Mouse (Mus musculus) neural tube, embryonic 13.5 days (tissue): Measurements from ENCODE around the gene 4921539E11Rik. TPM values are rescaled to one million over a fixed set of nuclear protein-coding genes. Genes with fewer than 3 reads are reported as not detected.

ENCODE experiments used
- ATAC-seq: fragments of 200-750 bp; cut with Nextera tagmentation; 2 replicates; pipeline ENCODE4 v1.8.0; 2017; ENCODE audit warnings: low read depth, mild to moderate bottlenecking, moderate TSS enrichment, moderate library complexity
- H3K27ac ChIP-seq: fragments of 300-500 bp; sonication (generic); replicated peaks from 2 replicates; pipeline ENCODE4 v1.5.1; 2015; ENCODE audit warnings: moderate library complexity, mild to moderate bottlenecking, inconsistent platforms
- H3K27me3 ChIP-seq: fragments of 300-500 bp; sonication (generic); 2 replicates; pipeline ENCODE4 v1.6.1; 2015; ENCODE audit warnings: mild to moderate bottlenecking, inconsistent platforms
- H3K36me3 ChIP-seq: fragments of 300-500 bp; sonication (generic); 2 replicates; pipeline ENCODE4 v1.6.1; 2015; ENCODE audit warnings: mild to moderate bottlenecking, inconsistent platforms
- H3K4me1 ChIP-seq: fragments of 300-500 bp; sonication (generic); replicated peaks from 2 replicates; pipeline ENCODE4 v1.6.1; 2015; ENCODE audit warnings: inconsistent platforms
- H3K4me2 ChIP-seq: fragments of 300-500 bp; sonication (generic); 2 replicates; pipeline ENCODE4 v1.6.1; 2015; ENCODE audit warnings: inconsistent platforms, mild to moderate bottlenecking, moderate library complexity
- H3K4me3 ChIP-seq: fragments of 300-500 bp; sonication (generic); 2 replicates; pipeline ENCODE4 v1.5.1; 2015; ENCODE audit warnings: mild to moderate bottlenecking, inconsistent platforms
- H3K9ac ChIP-seq: fragments of 300-500 bp; sonication (generic); 2 replicates; pipeline ENCODE4 v1.6.1; 2015; ENCODE audit warnings: moderate library complexity, mild to moderate bottlenecking, inconsistent platforms
- H3K9me3 ChIP-seq: fragments of 300-500 bp; sonication (generic); 2 replicates; pipeline ENCODE4 v1.6.1; 2016; ENCODE audit warnings: inconsistent platforms
- WGBS: fragments of 180-500 bp; shearing (Covaris S2); methylation state at CpG from one replicate; pipeline ENCODE4 v1.1.7; 2015; 5-methylcytosine and 5-hydroxymethylcytosine counted together
- polyA plus RNA-seq: library from polyadenylated mRNA; unstranded; fragments of >200 nt; fragmentation: Nextera tagmentation; extraction: Ambion mirVana; gene quantifications from 2 replicates; pipeline ENCODE4 v1.2.1, GENCODE M21; 2015

Gene 4921539E11Rik
- polyA plus RNA-seq, 1 experiment from 2014 or later, result not detected

DNA sequence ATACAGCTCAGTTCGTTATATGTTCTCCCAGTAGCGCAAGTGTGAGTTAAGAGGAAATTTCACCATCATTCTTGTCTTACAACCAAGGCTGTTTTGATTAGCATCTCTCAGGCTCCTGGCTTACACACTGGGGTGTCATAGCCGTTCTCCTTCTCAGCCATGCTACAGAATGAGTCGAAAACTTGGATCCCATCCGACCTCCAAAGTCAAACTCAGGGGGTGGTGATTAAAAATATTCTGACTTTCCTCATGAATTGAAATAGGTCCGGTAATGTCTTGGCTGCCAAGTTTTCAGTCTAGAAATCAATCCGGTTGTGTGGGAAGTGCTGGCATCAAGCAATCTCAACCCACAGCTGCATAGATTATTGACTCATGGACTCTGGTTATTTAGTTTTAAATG, 2.3 kb downstream of the 4921539E11Rik start:
- H3K4me2 ChIP-seq, result no peak overlapping the region
- no peaks in the 10 kb centered on the region for H3K36me3 ChIP-seq
- H3K4me1 ChIP-seq, result no peaks in the 10 kb centered on the region
- no peak overlapping the region for H3K4me3 ChIP-seq
- no peaks in the 10 kb centered on the region for H3K27me3 ChIP-seq
- no peaks in the 10 kb centered on the region for H3K9me3 ChIP-seq
- 87% methylated on average over 7 of the region's 7 CpGs for WGBS
- ATAC-seq, result no peak
- no peak overlapping the region for H3K9ac ChIP-seq
- no peak overlapping the region for H3K27ac ChIP-seq

DNA sequence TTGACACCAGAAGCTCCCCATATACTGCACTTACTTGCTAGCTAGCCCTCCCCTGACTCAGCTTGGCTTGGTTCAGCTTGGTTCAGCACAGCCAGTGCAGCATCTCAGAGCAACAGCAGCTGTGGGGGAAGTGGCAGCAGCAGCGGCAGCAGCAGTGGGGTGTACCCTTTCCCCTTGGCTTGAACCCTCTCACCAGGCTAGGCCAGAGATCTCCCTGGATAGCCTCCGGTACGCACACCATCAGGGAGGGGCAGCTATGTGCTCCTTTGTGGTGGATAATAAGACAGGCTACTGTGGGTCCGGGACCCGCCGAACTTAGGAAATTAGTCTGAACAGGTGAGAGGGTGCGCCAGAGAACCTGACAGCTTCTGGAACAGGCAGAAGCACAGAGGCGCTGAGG, 17.6 kb downstream of the 4921539E11Rik start:
- Histone ChIP-seq H3K4me1 (no peaks in the 10 kb centered on the region), H3K4me2 (no peak overlapping the region), H3K27me3 (no peaks in the 10 kb centered on the region), H3K27ac (no peak overlapping the region), H3K4me3 (no peak overlapping the region), H3K9ac (no peak overlapping the region), H3K36me3 (no peaks in the 10 kb centered on the region), H3K9me3 (no peaks in the 10 kb centered on the region)
- 67% methylated on average over 7 of the region's 8 CpGs for WGBS
- ATAC-seq, result no peak

- Histone ChIP-seq H3K4me1 (no peaks in the 10 kb centered on the region), H3K9me3 (no peaks in the 10 kb centered on the region), H3K27me3 (no peaks in the 10 kb centered on the region), H3K9ac (no peak overlapping the region), H3K27ac (no peak overlapping the region), H3K4me3 (no peak overlapping the region), H3K4me2 (no peak overlapping the region), H3K36me3 (no peaks in the 10 kb centered on the region)
- WGBS, result 87% methylated on average over 4 of the region's 4 CpGs
- no peak for ATAC-seq
Observed at GRCm38 (mm10) chr4:103269336-103269735, 21.3 kb downstream of the 4921539E11Rik start.

- H3K4me3 ChIP-seq, result no peak overlapping the region
- peaks cover 12% of the 10 kb centered on the region for H3K4me1 ChIP-seq
- no peak overlapping the region for H3K4me2 ChIP-seq
- no peak overlapping the region for H3K27ac ChIP-seq
- no peak overlapping the region for H3K9ac ChIP-seq
- 33% methylated on average over 2 of the region's 2 CpGs for WGBS
- no peaks in the 10 kb centered on the region for H3K36me3 ChIP-seq
- H3K27me3 ChIP-seq, result no peaks in the 10 kb centered on the region
- ATAC-seq, result no peak
- no peaks in the 10 kb centered on the region for H3K9me3 ChIP-seq
Observed at GRCm38 (mm10) chr4:103265166-103265565, 25.5 kb downstream of the 4921539E11Rik start.

- WGBS, result 19% methylated on average over 8 of the region's 8 CpGs
- H3K9ac ChIP-seq, result no peak overlapping the region
- no peaks in the 10 kb centered on the region for H3K36me3 ChIP-seq
- no peaks in the 10 kb centered on the region for H3K9me3 ChIP-seq
- no peak overlapping the region for H3K27ac ChIP-seq
- ATAC-seq, result no peak
- H3K4me3 ChIP-seq, result no peak overlapping the region
- H3K4me2 ChIP-seq, result no peak overlapping the region
- H3K27me3 ChIP-seq, result no peaks in the 10 kb centered on the region
- H3K4me1 ChIP-seq, result peaks cover 12% of the 10 kb centered on the region
Observed at GRCm38 (mm10) chr4:103263812-103264396, 26.8 kb downstream of the 4921539E11Rik start.

GRCm38 (mm10) chr4:103263378-103263777, 27.3 kb downstream of the 4921539E11Rik start:
- Histone ChIP-seq H3K4me3 (no peak overlapping the region), H3K9me3 (no peaks in the 10 kb centered on the region), H3K27me3 (no peaks in the 10 kb centered on the region), H3K27ac (no peak overlapping the region), H3K4me2 (no peak overlapping the region), H3K4me1 (peaks cover 12% of the 10 kb centered on the region), H3K36me3 (no peaks in the 10 kb centered on the region), H3K9ac (no peak overlapping the region)
- ATAC-seq, result no peak
- 37% methylated on average over 5 of the region's 5 CpGs for WGBS

DNA sequence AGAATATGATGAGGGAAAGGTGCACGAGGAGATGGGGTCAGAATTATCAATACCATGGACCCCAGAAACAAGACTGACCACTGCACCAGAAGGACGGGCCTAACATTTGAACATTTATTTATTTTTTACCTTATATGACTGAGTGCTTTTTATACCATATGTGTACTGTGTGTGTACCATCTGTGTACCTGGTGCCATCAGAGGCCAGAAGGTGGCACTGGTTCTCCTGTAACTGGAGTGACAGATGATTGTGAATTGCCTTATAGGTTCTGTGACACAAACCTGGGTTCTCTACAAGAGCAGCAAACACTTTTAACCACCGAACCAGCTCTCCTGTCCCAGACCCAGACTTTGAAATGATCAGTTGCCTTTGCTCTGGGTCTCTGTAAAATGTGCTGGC, 31.8 kb downstream of the 4921539E11Rik start:
- H3K36me3 ChIP-seq, result no peaks in the 10 kb centered on the region
- ATAC-seq, result no peak
- no peaks in the 10 kb centered on the region for H3K9me3 ChIP-seq
- H3K27ac ChIP-seq, result no peak overlapping the region
- no peak overlapping the region for H3K9ac ChIP-seq
- 90% methylated on average over 3 of the region's 3 CpGs for WGBS
- no peak overlapping the region for H3K4me3 ChIP-seq
- no peak overlapping the region for H3K4me2 ChIP-seq
- no peaks in the 10 kb centered on the region for H3K27me3 ChIP-seq
- H3K4me1 ChIP-seq, result peaks cover 7% of the 10 kb centered on the region

DNA sequence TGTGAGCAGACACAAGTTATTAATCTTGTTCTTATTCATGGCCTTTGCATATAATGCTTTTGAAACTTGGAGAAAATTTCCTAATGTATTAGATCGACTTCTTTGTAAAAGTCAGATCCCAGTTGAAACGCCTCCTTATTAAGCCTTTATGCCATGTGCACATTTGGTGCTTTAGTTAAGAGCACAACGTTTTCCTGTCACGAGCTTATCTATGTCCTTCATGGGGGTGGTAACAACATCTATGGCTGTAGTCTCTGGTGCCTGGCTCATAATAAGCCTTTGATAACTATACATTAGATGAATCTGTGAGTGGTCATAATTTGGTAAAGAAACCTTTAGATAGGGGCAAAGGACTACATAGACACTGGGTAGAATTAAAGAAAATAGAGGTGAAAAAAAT, 36.8 kb downstream of the 4921539E11Rik start:
- Histone ChIP-seq H3K9me3 (no peaks in the 10 kb centered on the region), H3K27ac (no peak overlapping the region), H3K4me1 (no peaks in the 10 kb centered on the region), H3K9ac (no peak overlapping the region), H3K36me3 (no peaks in the 10 kb centered on the region), H3K4me2 (no peak overlapping the region), H3K4me3 (no peak overlapping the region), H3K27me3 (no peaks in the 10 kb centered on the region)
- ATAC-seq, result no peak
- 84% methylated on average over 4 of the region's 4 CpGs for WGBS

- no peak for ATAC-seq
Observed at GRCm38 (mm10) chr4:103249436-103250085, 41.1 kb downstream of the 4921539E11Rik start.

GRCm38 (mm10) chr4:103247813-103248212, 42.9 kb downstream of the 4921539E11Rik start:
- 93% methylated on average over 2 of the region's 2 CpGs for WGBS
- no peak overlapping the region for H3K27ac ChIP-seq
- H3K4me3 ChIP-seq, result no peak overlapping the region
- H3K9ac ChIP-seq, result no peak overlapping the region
- no peaks in the 10 kb centered on the region for H3K36me3 ChIP-seq
- ATAC-seq, result no peak
- H3K4me1 ChIP-seq, result no peaks in the 10 kb centered on the region
- H3K4me2 ChIP-seq, result no peak overlapping the region
- H3K9me3 ChIP-seq, result no peaks in the 10 kb centered on the region
- H3K27me3 ChIP-seq, result no peaks in the 10 kb centered on the region

More at GRCm38 (mm10) chr4:103249436-103250085, 41.1 kb downstream of the 4921539E11Rik start:
- Histone ChIP-seq H3K4me1 (no peaks in the 10 kb centered on the region), H3K4me3 (no peak overlapping the region), H3K27ac (no peak overlapping the region), H3K27me3 (no peaks in the 10 kb centered on the region), H3K9me3 (no peaks in the 10 kb centered on the region), H3K4me2 (no peak overlapping the region), H3K9ac (no peak overlapping the region), H3K36me3 (no peaks in the 10 kb centered on the region)
- 74% methylated on average over 6 of the region's 6 CpGs for WGBS

GRCm38 (mm10) chr4:103247249-103247648, 43.4 kb downstream of the 4921539E11Rik start:
- H3K9ac ChIP-seq, result no peak overlapping the region
- no peak for ATAC-seq
- H3K4me1 ChIP-seq, result no peaks in the 10 kb centered on the region
- H3K27me3 ChIP-seq, result no peaks in the 10 kb centered on the region
- no peaks in the 10 kb centered on the region for H3K9me3 ChIP-seq
- no peaks in the 10 kb centered on the region for H3K36me3 ChIP-seq
- WGBS, result 87% methylated on average over 3 of the region's 3 CpGs
- H3K27ac ChIP-seq, result no peak overlapping the region
- H3K4me2 ChIP-seq, result no peak overlapping the region
- no peak overlapping the region for H3K4me3 ChIP-seq

DNA sequence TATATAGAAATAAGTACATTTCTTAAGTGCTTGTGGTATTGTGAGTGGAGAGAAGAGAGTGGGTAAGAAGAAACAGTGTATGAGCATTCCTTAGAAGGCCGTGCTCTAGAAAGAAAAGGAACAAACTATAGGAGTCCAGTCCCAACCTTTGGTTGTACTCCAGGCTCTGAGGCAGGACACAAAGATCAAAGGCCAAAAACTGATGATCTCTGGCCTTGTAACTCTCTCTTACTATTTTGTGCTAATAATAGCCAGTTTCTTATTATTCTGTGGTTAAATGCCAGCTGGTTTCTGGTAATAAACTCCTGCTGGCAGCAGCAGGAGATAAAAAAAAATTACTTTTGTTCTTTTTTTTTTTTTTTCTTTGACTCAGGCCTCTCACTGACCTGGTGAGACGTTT, 58.5 kb downstream of the 4921539E11Rik start:
- no peaks in the 10 kb centered on the region for H3K27me3 ChIP-seq
- ATAC-seq, result no peak
- no peak overlapping the region for H3K9ac ChIP-seq
- H3K36me3 ChIP-seq, result no peaks in the 10 kb centered on the region
- no peak overlapping the region for H3K27ac ChIP-seq
- no peak overlapping the region for H3K4me3 ChIP-seq
- H3K4me2 ChIP-seq, result no peak overlapping the region
- peaks cover 5% of the 10 kb centered on the region; the same call in 1 of the 2 replicates for H3K9me3 ChIP-seq
- 37% methylated on average over 2 of the region's 2 CpGs for WGBS
- H3K4me1 ChIP-seq, result no peaks in the 10 kb centered on the region

GRCm38 (mm10) chr4:103222854-103223253, 67.8 kb downstream of the 4921539E11Rik start:
- 55% methylated on average over 9 of the region's 9 CpGs for WGBS
- Histone ChIP-seq H3K36me3 (no peaks in the 10 kb centered on the region), H3K9ac (no peak overlapping the region), H3K4me1 (0 out of 2 replicates have a peak, but pooled peaks cover 3% of the 10 kb centered on the region), H3K27ac (no peak overlapping the region), H3K4me2 (no peak overlapping the region), H3K27me3 (no peaks in the 10 kb centered on the region), H3K4me3 (no peak overlapping the region), H3K9me3 (no peaks in the 10 kb centered on the region)
- ATAC-seq, result no peak
